Mouse (Mus musculus) forelimb bud, embryonic 11.5 days (tissue): Measurements from ENCODE around the gene Mafk.
A peak's percentile ranks its signal among the peaks of the same experiment; 100 is the strongest.

Experiments
- DNase-seq: peaks from one replicate; pipeline ENCODE4 v3.0.0-alpha.2; 2012; ENCODE audit warnings: low read depth, low spot score

The Mafk gene

GRCm38 (mm10) chr5:139796001-139796620, 4.8 kb downstream of the Mafk start:
- no peak for DNase-seq

GRCm38 (mm10) chr5:139796900-139797299, 5.6 kb downstream of the Mafk start:
- DNase-seq: no peak

- DNase-seq: peak; percentile 51
These were observed 6.3 kb downstream of the Mafk start for GRCm38 (mm10) chr5:139797473-139798167.

GRCm38 (mm10) chr5:139798168-139798900, 7.0 kb downstream of the Mafk start:
- DNase-seq: no peak

- DNase-seq: no peak
These were observed 7.7 kb downstream of the Mafk start for GRCm38 (mm10) chr5:139799041-139799440.

- no peak for DNase-seq
These were observed 8.7 kb downstream of the Mafk start for GRCm38 (mm10) chr5:139799801-139800590.

- no peak for DNase-seq
These were observed 9.9 kb downstream of the Mafk start for GRCm38 (mm10) chr5:139801231-139801630.

- DNase-seq: no peak
These were observed 10.6 kb downstream of the Mafk start for GRCm38 (mm10) chr5:139801880-139802279.

GRCm38 (mm10) chr5:139803165-139803564, 11.9 kb downstream of the Mafk start:
- DNase-seq: no peak

GRCm38 (mm10) chr5:139803601-139804102, 12.3 kb downstream of the Mafk start:
- DNase-seq: peak; percentile 57

GRCm38 (mm10) chr5:139804107-139804551, 12.8 kb downstream of the Mafk start:
- no peak for DNase-seq

GRCm38 (mm10) chr5:139804573-139805111, 13.3 kb downstream of the Mafk start:
- DNase-seq: no peak

- no peak for DNase-seq
These were observed 14.6 kb downstream of the Mafk start for GRCm38 (mm10) chr5:139805924-139806323.

GRCm38 (mm10) chr5:139809397-139809796, 18.1 kb downstream of the Mafk start:
- no peak for DNase-seq

- DNase-seq: no peak
These were observed 20.5 kb downstream of the Mafk start for GRCm38 (mm10) chr5:139811677-139812397.

- DNase-seq: no peak
These were observed 21.2 kb downstream of the Mafk start for GRCm38 (mm10) chr5:139812398-139813125.

GRCm38 (mm10) chr5:139813126-139813490, 21.8 kb downstream of the Mafk start:
- no peak for DNase-seq

- DNase-seq: no peak
These were observed 22.7 kb downstream of the Mafk start for GRCm38 (mm10) chr5:139813963-139814381.

GRCm38 (mm10) chr5:139815964-139816363, 24.7 kb downstream of the Mafk start:
- DNase-seq: no peak

GRCm38 (mm10) chr5:139816445-139816844, 25.1 kb downstream of the Mafk start:
- no peak for DNase-seq
